In the genomic region with DNA sequence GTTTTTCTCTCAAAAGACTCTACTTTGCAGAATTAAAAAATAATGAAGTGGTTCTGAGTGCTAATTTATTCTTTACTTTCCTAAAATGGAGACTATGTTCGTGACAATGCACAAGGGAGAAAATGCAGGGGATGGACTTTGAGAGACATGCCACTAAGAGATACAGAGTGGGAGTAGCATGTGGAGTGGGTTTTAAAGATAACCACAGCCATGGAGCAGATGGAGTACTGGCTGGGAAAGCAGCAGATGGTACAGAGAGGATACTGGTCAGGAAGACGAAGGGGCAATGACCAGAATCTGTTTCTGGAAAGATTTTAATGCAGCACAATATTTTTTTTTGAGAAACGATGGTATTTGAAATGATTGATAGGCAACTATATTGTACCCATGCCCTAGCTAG, we compare ENCODE assay signal across 15 mouse cellular contexts.
"Had no signal": no experiment of that assay in that cellular context is flagged by ENCODE, and none has a peak within 500 bp of the region (broad histone marks: within the 10 kb centered on the region; RNA-seq: fewer than 3 reads in every experiment).

No protein-coding gene starts in this region.

- H3K9me3 ChIP-seq: kidney, embryonic 15.5 days; limb, embryonic 10.5 days; megakaryocyte, embryonic 14.5 days; midbrain, embryonic 15.5 days; neural tube, embryonic 13.5 days; stomach, embryonic 15.5 days had no signal

- H3K4me2 ChIP-seq: kidney, embryonic 15.5 days; liver, embryonic 11.5 days; lung, embryonic 14.5 days; midbrain, embryonic 11.5 days; midbrain, embryonic 15.5 days; neural tube, embryonic 13.5 days; stomach, embryonic 15.5 days had no signal

- H3K9ac ChIP-seq: kidney, embryonic 15.5 days; lung, embryonic 14.5 days; midbrain, embryonic 15.5 days; neural tube, embryonic 13.5 days; stomach, embryonic 15.5 days had no signal

- H3K27ac ChIP-seq: kidney, embryonic 15.5 days; limb, embryonic 10.5 days; midbrain, embryonic 15.5 days; neural tube, embryonic 13.5 days; stomach, embryonic 15.5 days had no signal

- H3K4me3 ChIP-seq: kidney, embryonic 15.5 days; limb, embryonic 10.5 days; megakaryocyte, embryonic 14.5 days; midbrain, embryonic 15.5 days; neural tube, embryonic 13.5 days; stomach, embryonic 15.5 days had no signal

- H3K27me3 ChIP-seq: kidney, embryonic 15.5 days; megakaryocyte, embryonic 14.5 days; midbrain, embryonic 15.5 days; neural tube, embryonic 13.5 days; stomach, embryonic 15.5 days had no signal

- ATAC-seq: intestine, embryonic 16.5 days; midbrain, embryonic 15.5 days had no signal

- DNase-seq: kidney, adult 2 months; kidney, postnatal 14 days; lung, embryonic 14.5 days; lung, postnatal 10 days; lung, postnatal 4 days; retina, postnatal 1 day had no signal

- H3K36me3 ChIP-seq: kidney, embryonic 15.5 days; limb, embryonic 10.5 days; midbrain, embryonic 15.5 days; neural tube, embryonic 13.5 days; stomach, embryonic 15.5 days had no signal

- H3K4me1 ChIP-seq: kidney, embryonic 15.5 days; limb, embryonic 10.5 days; megakaryocyte, embryonic 14.5 days; midbrain, embryonic 15.5 days; neural tube, embryonic 13.5 days; stomach, embryonic 15.5 days had no signal
